Mouse (Mus musculus): ENCODE measurements around the gene Sox11. TPM values are rescaled to one million over a fixed set of nuclear protein-coding genes. Genes with fewer than 3 reads are reported as not detected.

The Sox11 gene
- polyA plus RNA-seq, 1 experiment from 2014 or later: 11.7 TPM

DNA sequence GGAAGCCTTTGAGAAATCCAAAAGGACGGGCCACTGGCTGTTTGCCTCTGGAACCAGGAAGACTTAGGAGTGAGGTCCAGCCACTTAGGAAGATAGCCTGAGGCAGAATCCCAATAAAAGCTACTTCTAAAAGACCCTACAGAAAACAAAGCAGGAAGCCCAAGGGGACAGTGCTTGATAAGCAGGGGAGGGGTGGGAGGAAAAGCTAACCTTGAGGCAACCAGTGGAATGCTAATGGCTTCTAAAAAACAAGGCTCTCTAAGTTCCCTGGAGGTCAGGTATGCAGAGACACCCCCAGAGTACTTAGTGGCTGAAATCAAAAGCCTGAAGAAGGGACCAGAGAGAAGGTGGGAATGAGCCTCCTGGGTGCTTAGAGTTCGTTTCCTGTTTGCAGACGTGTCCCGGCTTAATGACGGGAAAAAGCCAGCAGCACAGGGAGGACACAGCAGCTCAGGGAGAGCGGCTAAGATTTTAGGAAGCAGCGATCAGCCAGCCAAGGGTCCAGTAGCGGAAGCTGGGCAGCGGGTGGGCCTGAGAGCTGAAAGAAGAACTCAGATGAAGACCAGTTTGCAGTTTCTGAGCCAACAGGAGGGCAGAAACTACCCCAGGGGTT, 30.4 kb downstream of the Sox11 start:
- Histone ChIP-seq H3K9me3 (replicated peaks; ENCODE audit: control insufficient read depth, low read length) (no peaks in the 10 kb centered on the region), H3K36me3 (ENCODE audit: control insufficient read depth, insufficient read depth) (no peaks in the 10 kb centered on the region), H3K9ac (ENCODE audit: low read length) (no peak overlapping the region), H3K27ac (ENCODE audit: low read length) (no peak overlapping the region), H3K4me1 (ENCODE audit: control insufficient read depth, insufficient read depth, low read length) (peaks cover 14% of the 10 kb centered on the region), H3K27me3 (ENCODE audit: control insufficient read depth, insufficient read depth, low read length) (no peaks in the 10 kb centered on the region), H3K4me3 (ENCODE audit: low read length) (no peak overlapping the region), H3K4me2 (ENCODE audit: low read depth, low read length) (no peak overlapping the region; the same call in 1 of the 2 replicates)
- ATAC-seq (replicated peaks; ENCODE audit: extremely low read depth, insufficient read depth, low FRiP score): no peak
- 19% methylated on average over 9 of the region's 9 CpGs for WGBS

DNA sequence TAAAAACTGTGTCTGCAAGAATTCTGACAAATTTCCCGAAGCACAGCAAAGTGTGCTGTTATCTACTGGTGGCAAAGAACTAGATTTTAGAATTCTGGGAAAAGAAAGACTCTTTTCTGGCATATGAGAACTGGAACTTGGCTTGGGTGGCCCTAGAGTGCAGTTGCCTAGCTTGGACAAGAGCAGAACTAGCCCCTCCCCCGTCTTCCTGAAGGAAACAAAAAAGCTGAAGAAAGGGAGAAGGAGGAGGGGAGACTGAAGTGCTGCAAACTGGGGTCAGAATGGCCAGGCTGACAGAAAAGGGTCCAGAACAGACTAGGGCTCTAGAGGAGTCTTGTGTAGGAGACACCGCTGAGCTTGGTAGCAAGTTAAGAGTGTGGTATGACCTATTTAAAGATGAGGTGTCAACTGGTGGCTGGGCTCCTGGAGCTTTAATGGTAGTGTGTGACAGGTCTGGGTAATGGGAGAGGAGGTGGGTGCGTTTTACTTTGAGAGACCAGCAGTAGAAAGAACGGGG, 31.0 kb downstream of the Sox11 start:
- Histone ChIP-seq H3K4me1 (ENCODE audit: control insufficient read depth, insufficient read depth, low read length) (peaks cover 14% of the 10 kb centered on the region), H3K9me3 (replicated peaks; ENCODE audit: control insufficient read depth, low read length) (no peaks in the 10 kb centered on the region), H3K4me2 (ENCODE audit: low read depth, low read length) (no peak overlapping the region), H3K27ac (ENCODE audit: low read length) (no peak overlapping the region), H3K36me3 (ENCODE audit: control insufficient read depth, insufficient read depth) (no peaks in the 10 kb centered on the region), H3K9ac (ENCODE audit: low read length) (no peak overlapping the region), H3K4me3 (ENCODE audit: low read length) (no peak overlapping the region), H3K27me3 (ENCODE audit: control insufficient read depth, insufficient read depth, low read length) (no peaks in the 10 kb centered on the region)
- 42% methylated on average over 5 of the region's 5 CpGs for WGBS
- ATAC-seq (replicated peaks; ENCODE audit: extremely low read depth, insufficient read depth, low FRiP score): no peak

DNA sequence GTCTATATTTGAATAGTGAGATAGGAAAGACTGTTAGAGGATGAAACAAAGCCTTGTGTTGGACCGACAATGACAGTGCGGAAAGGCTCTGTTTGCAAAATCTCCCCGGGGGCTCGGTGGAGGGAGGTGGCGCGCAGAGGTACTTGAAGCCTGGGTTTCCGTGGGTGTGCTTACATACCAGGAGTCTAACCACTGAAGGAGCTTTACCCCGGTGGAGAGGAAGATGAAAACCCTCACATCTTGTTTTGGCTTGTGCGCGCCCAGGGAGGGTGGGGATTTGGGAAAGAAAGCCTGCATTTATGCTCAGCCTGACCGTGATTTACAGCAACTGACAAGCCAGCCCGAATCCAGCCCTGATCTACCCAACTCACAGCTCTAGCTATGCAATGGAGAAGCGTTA, 31.7 kb downstream of the Sox11 start:
- H3K27ac ChIP-seq (ENCODE audit: low read length): no peak overlapping the region
- WGBS: 56% methylated on average over 13 of the region's 13 CpGs
- H3K4me1 ChIP-seq (ENCODE audit: control insufficient read depth, insufficient read depth, low read length): peaks cover 14% of the 10 kb centered on the region
- H3K9me3 ChIP-seq (replicated peaks; ENCODE audit: control insufficient read depth, low read length): no peaks in the 10 kb centered on the region
- no peak for ATAC-seq (replicated peaks; ENCODE audit: extremely low read depth, insufficient read depth, low FRiP score)
- no peak overlapping the region for H3K9ac ChIP-seq (ENCODE audit: low read length)
- no peaks in the 10 kb centered on the region for H3K27me3 ChIP-seq (ENCODE audit: control insufficient read depth, insufficient read depth, low read length)
- no peak overlapping the region for H3K4me3 ChIP-seq (ENCODE audit: low read length)
- 0 out of 2 replicates have a peak overlapping the region, but pooled peaks have one; percentile 4 for H3K4me2 ChIP-seq (ENCODE audit: low read depth, low read length)
- no peaks in the 10 kb centered on the region for H3K36me3 ChIP-seq (ENCODE audit: control insufficient read depth, insufficient read depth)

DNA sequence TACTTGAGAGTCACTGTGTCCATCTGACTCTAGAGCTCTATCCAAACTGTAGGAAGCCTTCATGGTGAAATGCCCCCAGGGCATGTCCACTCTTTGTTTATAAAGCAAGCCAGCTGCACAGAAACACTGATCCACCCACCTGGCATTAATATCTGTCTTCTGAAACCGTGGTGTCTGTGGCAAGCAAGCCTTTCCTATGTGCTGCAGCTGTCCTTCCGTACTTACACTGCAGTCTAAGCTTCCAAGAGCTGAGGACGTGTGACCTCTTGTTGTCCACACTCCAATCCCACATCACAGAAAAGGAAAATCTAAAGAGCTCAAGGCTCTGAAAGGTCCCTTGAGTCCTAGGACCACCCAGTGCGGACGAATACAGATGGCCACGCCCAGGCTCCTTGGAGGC, 32.4 kb downstream of the Sox11 start:
- no peak for ATAC-seq (replicated peaks; ENCODE audit: extremely low read depth, insufficient read depth, low FRiP score)
- WGBS: 68% methylated on average over 6 of the region's 6 CpGs

DNA sequence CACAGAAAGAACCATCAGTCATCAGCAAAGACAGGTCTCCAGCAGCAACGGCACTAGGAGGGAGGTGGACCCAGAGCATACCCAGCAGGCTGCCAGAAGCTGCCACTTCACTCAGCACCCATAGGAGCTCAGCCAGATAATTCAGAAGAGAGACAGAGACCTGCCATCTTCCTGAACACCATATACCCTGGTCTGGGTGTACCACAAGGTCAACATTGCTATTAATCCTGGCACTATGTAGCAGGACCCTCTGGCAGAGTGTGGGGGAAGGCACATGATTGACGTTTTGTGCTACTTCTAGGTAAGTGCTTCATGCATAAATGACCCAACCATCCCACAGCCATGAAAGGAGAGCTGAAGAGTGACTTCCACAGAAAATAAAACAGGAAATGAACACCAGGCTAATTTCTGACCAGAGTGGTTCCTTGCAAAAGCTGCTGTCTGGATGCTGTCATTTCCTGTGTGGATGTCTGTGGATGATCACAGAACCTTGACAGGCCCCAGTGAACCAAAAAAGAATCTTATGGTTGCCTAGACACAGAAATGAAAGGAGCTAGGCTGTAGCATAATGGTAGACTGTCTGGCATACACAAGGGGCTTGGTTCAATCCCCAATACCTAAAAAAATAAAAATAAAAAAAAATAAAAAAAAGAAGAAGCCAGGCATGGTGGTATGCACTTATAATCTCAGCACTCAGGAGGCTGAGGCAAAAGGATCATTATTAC, 37.5 kb downstream of the Sox11 start:
- Histone ChIP-seq H3K27ac (ENCODE audit: low read length) (no peak overlapping the region), H3K27me3 (ENCODE audit: control insufficient read depth, insufficient read depth, low read length) (no peaks in the 10 kb centered on the region), H3K36me3 (ENCODE audit: control insufficient read depth, insufficient read depth) (no peaks in the 10 kb centered on the region), H3K4me2 (ENCODE audit: low read depth, low read length) (no peak overlapping the region), H3K9me3 (replicated peaks; ENCODE audit: control insufficient read depth, low read length) (no peaks in the 10 kb centered on the region), H3K9ac (ENCODE audit: low read length) (no peak overlapping the region), H3K4me1 (ENCODE audit: control insufficient read depth, insufficient read depth, low read length) (no peaks in the 10 kb centered on the region; the same call in 1 of the 2 replicates), H3K4me3 (ENCODE audit: low read length) (no peak overlapping the region)
- 17% methylated on average over 2 of the region's 2 CpGs for WGBS
- no peak for ATAC-seq (replicated peaks; ENCODE audit: extremely low read depth, insufficient read depth, low FRiP score)

More for the DNA sequence above, 32.4 kb downstream of the Sox11 start:
- Histone ChIP-seq H3K4me2 (ENCODE audit: low read depth, low read length) (no peak overlapping the region), H3K36me3 (ENCODE audit: control insufficient read depth, insufficient read depth) (no peaks in the 10 kb centered on the region), H3K27ac (ENCODE audit: low read length) (no peak overlapping the region), H3K9ac (ENCODE audit: low read length) (no peak overlapping the region), H3K4me1 (ENCODE audit: control insufficient read depth, insufficient read depth, low read length) (peaks cover 14% of the 10 kb centered on the region), H3K4me3 (ENCODE audit: low read length) (no peak overlapping the region), H3K9me3 (replicated peaks; ENCODE audit: control insufficient read depth, low read length) (no peaks in the 10 kb centered on the region), H3K27me3 (ENCODE audit: control insufficient read depth, insufficient read depth, low read length) (no peaks in the 10 kb centered on the region)

DNA sequence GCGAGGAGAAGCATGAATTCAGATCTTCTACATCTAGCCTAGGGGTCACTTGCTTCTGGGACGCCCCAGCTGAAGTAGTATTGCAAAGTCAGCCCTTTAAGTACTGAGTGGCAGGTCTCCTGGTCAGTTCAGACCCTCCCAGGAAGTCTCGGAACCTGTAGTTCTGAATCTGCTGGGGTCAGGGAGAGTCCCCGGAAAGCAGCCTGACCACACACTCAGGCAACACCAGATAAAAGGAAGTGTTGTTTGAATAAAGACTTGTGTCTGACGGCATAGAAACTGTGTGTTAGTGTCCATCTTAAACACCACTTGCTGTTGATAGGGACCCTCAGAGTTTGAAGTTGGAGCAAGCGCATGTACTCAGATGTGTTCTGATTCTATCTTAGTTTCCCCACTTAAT, 39.2 kb downstream of the Sox11 start:
- ATAC-seq (replicated peaks; ENCODE audit: extremely low read depth, insufficient read depth, low FRiP score): no peak
- WGBS: 38% methylated on average over 6 of the region's 6 CpGs
- H3K36me3 ChIP-seq (ENCODE audit: control insufficient read depth, insufficient read depth): no peaks in the 10 kb centered on the region
- H3K27ac ChIP-seq (ENCODE audit: low read length): no peak overlapping the region
- H3K9me3 ChIP-seq (replicated peaks; ENCODE audit: control insufficient read depth, low read length): no peaks in the 10 kb centered on the region
- no peaks in the 10 kb centered on the region; the same call in 1 of the 2 replicates for H3K4me1 ChIP-seq (ENCODE audit: control insufficient read depth, insufficient read depth, low read length)
- H3K27me3 ChIP-seq (ENCODE audit: control insufficient read depth, insufficient read depth, low read length): no peaks in the 10 kb centered on the region
- H3K4me3 ChIP-seq (ENCODE audit: low read length): no peak overlapping the region
- H3K9ac ChIP-seq (ENCODE audit: low read length): no peak overlapping the region
- H3K4me2 ChIP-seq (ENCODE audit: low read depth, low read length): no peak overlapping the region

DNA sequence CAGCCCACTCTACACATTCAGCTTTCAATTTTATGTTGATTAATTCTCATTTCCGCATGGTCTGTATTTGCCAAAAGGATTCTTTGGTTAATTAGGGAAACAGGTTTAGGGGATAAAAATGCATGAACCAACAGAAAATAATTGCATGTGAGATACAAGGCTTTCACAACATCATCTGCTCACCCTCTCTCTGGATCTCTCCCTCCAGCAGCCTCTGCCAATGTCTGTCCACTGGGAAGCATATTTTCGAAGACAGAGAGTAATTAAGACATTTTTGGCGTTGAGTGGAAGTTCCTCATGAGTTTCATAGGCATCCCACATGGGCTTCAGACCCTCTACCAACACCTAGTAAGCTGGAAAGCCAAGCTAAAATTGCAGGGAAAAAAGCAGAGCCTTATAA, 43.7 kb downstream of the Sox11 start:
- no peaks in the 10 kb centered on the region for H3K36me3 ChIP-seq (ENCODE audit: control insufficient read depth, insufficient read depth)
- no peaks in the 10 kb centered on the region for H3K9me3 ChIP-seq (replicated peaks; ENCODE audit: control insufficient read depth, low read length)
- no peaks in the 10 kb centered on the region for H3K27me3 ChIP-seq (ENCODE audit: control insufficient read depth, insufficient read depth, low read length)
- no peak overlapping the region for H3K4me2 ChIP-seq (ENCODE audit: low read depth, low read length)
- 80% methylated on average over 3 of the region's 3 CpGs for WGBS
- ATAC-seq (replicated peaks; ENCODE audit: extremely low read depth, insufficient read depth, low FRiP score): no peak
- peaks cover 4% of the 10 kb centered on the region; the same call in 1 of the 2 replicates for H3K4me1 ChIP-seq (ENCODE audit: control insufficient read depth, insufficient read depth, low read length)
- no peak overlapping the region for H3K9ac ChIP-seq (ENCODE audit: low read length)
- no peak overlapping the region for H3K27ac ChIP-seq (ENCODE audit: low read length)
- H3K4me3 ChIP-seq (ENCODE audit: low read length): no peak overlapping the region

DNA sequence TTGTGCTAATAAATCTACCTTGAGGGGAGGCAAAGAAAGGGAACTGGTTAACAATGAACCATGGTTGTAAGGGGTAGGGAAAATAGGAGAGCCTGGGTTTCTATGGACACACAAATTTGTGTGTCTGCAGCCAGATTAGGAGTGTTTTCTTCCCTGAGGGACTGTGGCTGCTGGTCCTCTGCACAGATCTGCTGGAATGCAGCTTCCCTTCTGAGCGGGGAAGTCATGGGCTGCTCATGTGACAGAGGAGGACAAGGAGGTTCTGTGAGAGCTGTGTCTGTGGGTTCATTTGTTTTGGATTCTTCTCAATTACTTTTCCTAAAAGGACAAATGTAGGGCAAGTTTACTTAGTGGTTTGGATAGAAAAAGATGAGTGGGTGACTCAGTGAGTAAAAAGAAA, 48.2 kb downstream of the Sox11 start:
- no peak overlapping the region for H3K4me2 ChIP-seq (ENCODE audit: low read depth, low read length)
- no peaks in the 10 kb centered on the region for H3K36me3 ChIP-seq (ENCODE audit: control insufficient read depth, insufficient read depth)
- ATAC-seq (replicated peaks; ENCODE audit: extremely low read depth, insufficient read depth, low FRiP score): peak; percentile 70; the same call in 1 of the 2 replicates
- peaks cover 8% of the 10 kb centered on the region; the same call in 1 of the 2 replicates for H3K4me1 ChIP-seq (ENCODE audit: control insufficient read depth, insufficient read depth, low read length)
- H3K4me3 ChIP-seq (ENCODE audit: low read length): no peak overlapping the region
- H3K27me3 ChIP-seq (ENCODE audit: control insufficient read depth, insufficient read depth, low read length): no peaks in the 10 kb centered on the region
- H3K27ac ChIP-seq (ENCODE audit: low read length): no peak overlapping the region
- WGBS: 4% methylated on average over 1 of the region's 1 CpGs
- no peaks in the 10 kb centered on the region for H3K9me3 ChIP-seq (replicated peaks; ENCODE audit: control insufficient read depth, low read length)
- H3K9ac ChIP-seq (ENCODE audit: low read length): no peak overlapping the region

DNA sequence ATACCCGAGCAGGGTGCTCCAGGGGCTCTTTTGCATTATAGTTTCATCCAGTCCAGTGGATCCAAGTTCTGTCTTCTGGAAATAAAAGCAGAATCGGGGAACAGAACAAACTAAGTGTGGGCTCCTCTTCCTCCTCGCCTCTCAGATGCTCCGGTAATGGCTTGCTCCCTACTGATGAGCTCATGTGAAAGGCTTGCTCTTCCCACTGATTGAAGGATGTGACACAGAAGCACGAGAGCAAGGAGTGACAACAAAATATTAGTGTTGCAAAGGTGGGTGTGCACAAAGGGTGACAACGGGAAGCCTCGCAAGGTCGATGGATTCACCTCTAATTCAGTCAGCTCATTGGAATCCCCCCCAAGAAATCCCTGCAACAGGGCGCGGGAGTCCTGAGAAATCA, 48.6 kb downstream of the Sox11 start:
- H3K27me3 ChIP-seq (ENCODE audit: control insufficient read depth, insufficient read depth, low read length): no peaks in the 10 kb centered on the region

More for the DNA sequence above, 48.6 kb downstream of the Sox11 start:
- ATAC-seq (replicated peaks; ENCODE audit: extremely low read depth, insufficient read depth, low FRiP score): no peak
- Histone ChIP-seq H3K4me3 (ENCODE audit: low read length) (no peak overlapping the region), H3K27ac (ENCODE audit: low read length) (no peak overlapping the region), H3K36me3 (ENCODE audit: control insufficient read depth, insufficient read depth) (no peaks in the 10 kb centered on the region), H3K9ac (ENCODE audit: low read length) (no peak overlapping the region), H3K9me3 (replicated peaks; ENCODE audit: control insufficient read depth, low read length) (no peaks in the 10 kb centered on the region), H3K4me2 (ENCODE audit: low read depth, low read length) (no peak overlapping the region), H3K4me1 (ENCODE audit: control insufficient read depth, insufficient read depth, low read length) (peaks cover 8% of the 10 kb centered on the region; the same call in 1 of the 2 replicates)
- 57% methylated on average over 10 of the region's 10 CpGs for WGBS

Data from heart, embryonic 16.5 days (tissue).